Mouse (Mus musculus) retina, embryonic 14.5 days (tissue): ENCODE data around the gene Cstad.

Experiments
- DNase-seq: peaks from one replicate; pipeline ENCODE4 v3.0.0-alpha.2; 2015; ENCODE audit warnings: low spot score

The Cstad gene

DNA sequence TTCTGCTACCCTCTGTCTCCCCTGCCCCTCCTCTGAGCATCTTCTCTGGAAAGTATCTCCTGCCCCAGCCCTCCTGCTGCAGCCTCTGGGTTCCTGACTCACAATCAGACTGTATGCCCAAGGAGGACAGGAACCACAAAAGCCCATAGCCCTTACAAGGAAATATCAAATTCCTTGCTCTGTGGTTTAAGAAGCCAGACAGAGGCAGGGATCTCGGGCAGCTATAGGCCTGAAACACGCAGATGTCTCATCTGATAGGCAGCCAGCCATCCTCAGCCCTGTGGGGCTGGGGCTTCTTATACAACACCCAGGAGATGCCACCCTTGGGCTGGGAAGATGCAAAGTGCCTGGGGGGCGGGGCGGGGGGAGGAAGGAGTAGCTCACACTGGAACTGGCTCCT, 956 bp downstream of the Cstad start:
- no peak for DNase-seq

- DNase-seq = no peak
These were observed 4.8 kb downstream of the Cstad start for GRCm38 (mm10) chr2:30599621-30600020.

DNA sequence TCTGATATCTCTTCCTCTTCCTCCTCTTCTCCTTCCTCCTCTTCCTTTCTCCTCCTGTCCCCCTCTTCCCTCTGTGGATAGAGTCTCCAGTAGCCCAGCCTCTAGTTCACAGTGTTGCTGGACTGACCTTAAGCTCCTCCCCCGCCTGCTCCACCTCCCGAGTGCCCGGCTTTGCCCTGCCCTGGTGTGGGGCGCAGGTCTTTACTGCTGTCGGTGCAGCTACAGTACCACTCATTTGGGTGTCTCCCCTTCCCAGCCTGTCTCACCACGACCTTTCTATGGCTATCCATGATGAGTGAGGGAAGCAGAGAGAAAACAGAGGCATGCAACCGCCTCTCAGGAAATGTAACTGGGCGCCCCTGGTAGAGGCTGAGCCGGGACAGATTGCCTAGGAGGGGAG, 5.5 kb downstream of the Cstad start:
- DNase-seq = no peak

DNA sequence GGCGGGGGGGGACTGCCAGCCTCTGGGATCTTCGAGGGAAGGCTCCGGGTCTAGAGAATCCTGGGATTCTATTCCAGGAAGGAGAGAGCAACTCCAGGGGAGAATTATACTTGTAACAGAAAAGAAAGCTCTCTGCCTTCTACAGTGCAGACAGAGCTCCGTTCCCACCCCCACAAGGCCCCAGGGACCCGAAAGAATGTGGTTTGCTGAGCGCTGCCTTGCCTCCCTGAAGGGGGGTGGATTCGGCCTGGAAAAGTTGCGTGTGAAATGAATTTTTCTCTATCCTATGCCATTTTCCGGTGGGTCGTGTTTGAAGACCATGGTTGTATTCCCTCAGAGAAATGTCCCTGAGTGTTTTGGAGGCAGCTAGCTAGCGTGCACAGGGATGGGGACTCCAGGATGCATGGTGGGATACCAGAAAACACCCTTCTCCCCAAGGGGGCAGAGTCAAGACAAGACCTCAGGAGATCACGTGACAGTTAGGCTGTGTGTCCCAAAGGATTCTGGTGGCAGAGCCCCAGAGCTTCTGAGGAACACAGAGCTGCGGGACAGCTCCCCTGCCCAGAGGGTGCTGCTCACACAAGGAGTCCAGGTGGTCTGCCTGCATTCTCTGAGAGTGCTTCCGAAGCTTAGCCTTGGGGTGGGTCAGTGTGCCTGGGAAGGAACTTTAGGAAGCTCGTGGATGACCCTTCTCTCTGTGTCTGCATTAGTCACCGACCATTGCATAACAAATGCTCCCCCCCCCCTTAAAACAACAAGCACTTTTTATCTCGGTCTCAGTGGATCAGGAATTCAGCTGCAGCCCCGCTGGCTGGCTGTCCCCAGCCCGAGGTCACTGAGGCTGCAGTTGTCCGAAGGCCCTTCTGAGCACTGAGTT, 6.4 kb downstream of the Cstad start:
- DNase-seq = no peak

GRCm38 (mm10) chr2:30602451-30602850, 7.6 kb downstream of the Cstad start:
- no peak for DNase-seq

- no peak for DNase-seq
These were observed 8.9 kb downstream of the Cstad start for GRCm38 (mm10) chr2:30603731-30604130.

- peak; percentile 71 for DNase-seq
These were observed 10.3 kb downstream of the Cstad start for GRCm38 (mm10) chr2:30604880-30605761.

DNA sequence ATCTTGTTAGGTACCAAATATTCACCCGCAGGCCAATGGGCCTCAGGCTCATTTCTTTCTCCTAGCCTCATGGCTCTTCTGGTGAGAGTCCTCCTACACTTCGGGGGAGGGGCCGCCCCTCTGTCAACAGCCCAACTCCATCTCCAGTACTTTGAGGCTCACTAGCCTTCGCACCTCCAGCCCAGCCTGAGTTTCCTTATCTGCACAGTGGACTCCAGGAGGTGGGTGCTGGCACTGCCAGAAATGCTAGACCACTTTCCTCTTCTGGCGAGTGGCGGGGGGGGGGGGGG, 10.9 kb downstream of the Cstad start:
- DNase-seq = no peak

GRCm38 (mm10) chr2:30606621-30607052, 11.8 kb downstream of the Cstad start:
- DNase-seq = peak; percentile 70

GRCm38 (mm10) chr2:30607941-30608340, 13.1 kb downstream of the Cstad start:
- DNase-seq = no peak

DNA sequence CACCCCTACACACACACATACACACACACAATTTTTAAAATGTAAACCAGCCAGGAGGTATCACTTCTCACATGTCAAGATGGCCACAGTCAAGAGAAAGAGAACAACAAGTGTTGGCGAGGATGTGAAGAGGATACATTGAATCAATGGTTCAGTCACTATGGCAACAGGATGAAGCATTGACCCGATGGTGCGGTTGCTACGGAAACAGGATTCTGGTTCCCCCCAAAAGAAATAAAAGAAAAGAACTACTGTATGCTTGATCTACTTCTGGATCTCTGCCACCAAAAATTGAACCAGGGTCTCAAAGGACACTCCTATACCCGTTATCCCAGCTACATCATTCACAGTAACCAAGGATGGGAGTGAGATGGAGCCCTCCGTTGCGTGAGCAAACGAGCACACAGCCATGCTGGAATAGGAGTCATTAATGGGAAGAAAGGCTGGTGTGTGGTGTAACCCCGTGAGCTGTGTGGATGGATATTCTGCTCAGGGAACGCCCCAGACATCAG, 13.9 kb downstream of the Cstad start:
- no peak for DNase-seq

GRCm38 (mm10) chr2:30613574-30613973, 18.7 kb downstream of the Cstad start:
- peak; percentile 75 for DNase-seq

- no peak for DNase-seq
These were observed 19.5 kb downstream of the Cstad start for GRCm38 (mm10) chr2:30614151-30614923.

GRCm38 (mm10) chr2:30615869-30616268, 21.0 kb downstream of the Cstad start:
- DNase-seq = no peak

DNA sequence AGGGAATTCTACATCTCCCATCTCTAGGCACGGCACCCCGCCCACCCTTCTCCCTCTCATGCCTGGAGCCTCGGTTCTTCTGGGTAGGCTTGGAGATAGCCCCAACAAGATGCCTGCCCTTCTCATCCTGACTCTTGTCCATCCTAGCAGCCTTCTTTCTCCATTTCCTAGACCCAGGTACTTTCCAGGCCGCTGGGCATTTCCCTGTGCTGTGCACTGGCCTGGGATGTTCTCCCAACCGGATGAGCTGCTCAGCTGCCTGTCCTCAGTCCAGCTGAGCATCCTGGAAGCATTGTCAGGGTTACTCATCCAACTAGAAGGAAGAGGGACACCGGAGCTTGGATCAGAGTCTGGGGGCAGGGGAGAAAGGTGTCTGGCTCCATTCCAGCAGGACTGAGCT, 21.6 kb downstream of the Cstad start:
- DNase-seq = no peak

DNA sequence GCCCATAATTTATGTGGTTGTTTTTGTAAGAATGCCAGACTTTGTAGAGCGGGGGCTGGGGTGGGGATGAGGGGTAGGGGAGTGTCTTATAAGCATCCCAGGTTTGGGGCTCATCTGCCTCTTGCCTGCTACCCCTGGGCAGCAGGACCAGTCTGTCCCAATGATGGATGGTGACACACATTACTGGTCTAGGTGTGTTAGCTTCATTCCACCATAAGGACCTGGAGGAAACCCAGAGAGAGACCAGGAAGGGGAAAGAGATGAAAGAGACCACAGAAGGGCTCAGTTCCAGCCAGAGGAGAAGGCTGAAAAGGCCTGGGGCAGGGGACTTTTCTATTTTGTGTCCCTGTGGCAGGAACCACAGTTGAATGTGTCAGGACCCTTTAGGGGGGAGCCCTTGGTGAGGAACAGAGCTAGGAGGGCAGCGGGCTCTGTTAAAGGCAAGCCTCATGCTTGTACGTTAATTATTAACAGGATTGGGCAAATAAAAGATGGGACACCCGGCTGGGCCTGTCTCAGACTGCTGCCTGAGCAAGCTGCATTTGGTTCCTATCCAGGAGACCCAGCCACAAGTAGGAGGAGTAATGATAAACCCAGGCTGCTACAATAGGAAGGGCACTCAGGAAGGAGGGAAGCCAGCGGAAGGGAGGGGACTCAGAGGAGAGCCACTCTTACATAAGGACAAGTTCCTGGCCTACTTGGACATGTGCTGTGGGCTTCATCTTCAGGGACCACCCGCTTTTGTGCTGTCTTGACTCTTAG, 23.8 kb downstream of the Cstad start:
- no peak for DNase-seq

DNA sequence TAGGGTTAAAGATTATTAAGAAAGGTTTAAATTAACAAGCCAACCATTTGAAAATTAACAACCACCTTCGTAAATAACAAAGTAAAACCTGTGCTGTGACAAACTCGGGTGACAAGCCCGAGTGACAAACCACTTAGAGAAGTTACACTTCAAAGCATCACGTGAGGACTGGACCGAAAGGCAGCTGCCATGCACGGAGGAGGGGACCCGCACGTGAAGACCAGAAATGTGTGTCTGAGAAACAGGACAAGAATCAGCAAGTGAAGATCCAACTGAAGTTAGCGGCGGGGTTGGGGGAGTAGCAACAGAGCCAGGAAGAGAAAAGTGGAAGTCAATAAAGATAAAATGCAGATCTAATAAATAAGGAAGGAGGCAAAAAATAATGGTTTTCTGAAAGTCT, 29.0 kb downstream of the Cstad start:
- no peak for DNase-seq

DNA sequence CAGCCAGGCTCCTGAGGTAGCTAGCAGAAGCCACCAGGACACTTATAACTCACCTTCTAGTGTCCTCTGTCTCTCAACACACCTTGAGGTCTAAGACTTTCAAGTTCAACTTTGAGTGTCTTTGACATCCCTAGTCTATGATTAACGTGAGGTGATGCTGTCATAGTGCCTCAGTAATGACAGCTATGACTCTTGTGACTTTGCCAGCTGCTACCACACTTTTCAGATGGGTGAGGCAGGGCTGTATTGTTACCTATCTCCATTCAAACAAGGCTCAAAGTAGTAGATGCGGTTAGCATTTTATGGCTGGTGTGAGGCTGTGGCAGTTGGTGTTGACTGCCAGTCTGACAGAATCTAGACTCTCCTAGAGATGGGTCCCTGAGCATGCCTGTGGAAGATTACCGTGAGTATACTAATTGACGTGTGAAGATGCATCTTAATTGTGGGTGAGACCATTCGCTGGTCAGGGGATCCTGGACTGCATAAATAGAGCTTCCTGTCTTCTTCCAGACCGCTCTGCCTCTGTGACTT, 30.5 kb downstream of the Cstad start:
- DNase-seq = no peak

DNA sequence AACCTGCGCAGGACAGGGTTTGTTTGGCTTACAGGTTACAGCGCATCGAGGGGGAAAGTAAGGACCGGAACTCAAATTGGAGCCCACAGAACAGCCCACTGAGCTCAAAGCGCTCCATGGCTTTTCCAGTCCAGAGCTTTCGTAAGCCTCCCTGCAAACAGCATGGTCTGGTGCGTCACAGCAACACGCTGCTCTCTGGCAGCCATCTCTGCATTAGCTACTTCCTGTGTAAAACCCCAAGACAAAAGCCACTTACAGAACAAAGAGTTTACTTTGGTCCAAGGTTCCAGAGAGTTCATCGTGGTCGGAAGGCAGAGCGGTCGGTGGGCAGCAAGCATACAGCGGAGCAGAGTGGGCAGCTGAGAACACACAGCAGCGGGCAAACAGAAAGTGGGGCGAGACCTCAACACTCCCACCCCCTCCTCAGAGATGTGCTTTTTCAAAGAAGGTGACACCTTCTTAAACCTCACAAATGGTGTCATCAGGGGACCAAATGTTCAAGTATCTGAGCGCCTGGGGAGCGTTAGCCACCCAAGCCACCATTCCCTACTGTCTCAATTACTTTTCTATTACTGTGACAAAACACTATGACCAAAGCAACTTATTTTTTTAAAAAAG, 31.3 kb downstream of the Cstad start:
- DNase-seq = no peak

DNA sequence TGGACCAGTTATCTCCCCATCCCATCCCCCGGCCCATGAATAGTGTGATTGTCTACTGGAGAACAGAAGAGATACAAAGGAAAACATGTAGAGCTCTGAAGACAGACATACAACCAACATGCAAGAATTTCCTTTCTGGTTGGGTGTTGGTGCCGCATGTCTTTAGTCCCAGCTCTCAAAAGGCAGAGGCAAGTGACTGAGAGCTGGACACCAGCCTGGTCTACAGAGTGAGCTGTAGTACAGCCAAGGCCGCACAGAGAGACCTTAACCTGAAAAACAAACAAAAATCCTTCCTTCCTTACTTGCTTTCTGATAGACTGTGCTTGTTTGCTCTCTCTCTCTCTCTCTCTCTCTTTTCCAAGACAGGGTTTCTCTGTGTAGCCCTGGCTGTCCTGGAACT, 32.5 kb downstream of the Cstad start:
- DNase-seq = no peak

DNA sequence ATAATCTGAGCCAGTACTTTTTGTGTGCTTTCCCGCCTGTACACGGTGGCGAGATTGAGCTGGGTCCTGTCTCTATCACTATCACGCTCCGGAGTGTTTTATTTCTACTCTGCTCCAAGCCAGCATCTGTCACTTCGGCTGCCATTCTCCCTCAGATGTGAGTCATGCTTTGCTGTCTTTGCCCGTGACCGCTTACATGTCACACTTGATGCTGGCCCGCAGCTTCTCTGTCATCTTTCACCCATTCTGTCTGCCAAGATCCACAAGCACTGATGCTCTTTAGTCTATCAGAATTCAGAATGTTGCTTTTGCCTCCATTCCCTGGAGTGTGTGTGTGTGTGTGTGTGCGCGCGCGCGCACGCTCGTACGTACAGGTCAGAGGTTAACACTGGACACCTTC, 33.5 kb downstream of the Cstad start:
- DNase-seq = no peak
